Mouse (Mus musculus): Measurements from ENCODE around the gene Nos1. TPM values are rescaled to one million over a fixed set of nuclear protein-coding genes. Genes with fewer than 3 reads are reported as not detected.
A peak's percentile ranks its signal among the peaks of the same experiment; 100 is the strongest.

Gene Nos1
- total RNA-seq, 2 experiments from 2014 or later = 46.2 to 62.5 TPM

DNA sequence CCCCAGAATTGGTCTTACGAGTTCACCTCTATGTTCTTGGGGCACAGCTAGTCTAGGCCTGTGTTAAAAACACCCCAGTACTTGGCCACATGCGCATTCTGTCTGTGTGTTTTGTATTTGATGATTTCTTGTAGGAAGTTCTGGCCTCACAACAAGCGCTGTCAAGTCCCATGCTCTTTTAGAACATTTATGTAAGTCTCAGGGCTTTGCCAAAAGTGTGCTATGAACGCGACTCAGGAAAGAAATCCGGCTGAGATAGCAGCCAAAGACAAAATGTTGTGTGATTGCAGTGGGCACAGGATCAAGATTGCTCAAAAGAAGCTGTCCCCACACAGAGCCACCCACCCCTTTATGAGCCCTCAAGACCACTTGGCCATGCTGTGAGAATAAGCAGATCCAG, 212.7 kb downstream of the Nos1 start:
- DNase-seq (ENCODE audit: extremely low spot score in 1 of 2, low spot score in 1 of 2) = no peak

- no peak for DNase-seq (ENCODE audit: extremely low spot score in 1 of 2, low spot score in 1 of 2)
Observed at GRCm38 (mm10) chr5:117995372-117995901, 214.6 kb downstream of the Nos1 start.

DNA sequence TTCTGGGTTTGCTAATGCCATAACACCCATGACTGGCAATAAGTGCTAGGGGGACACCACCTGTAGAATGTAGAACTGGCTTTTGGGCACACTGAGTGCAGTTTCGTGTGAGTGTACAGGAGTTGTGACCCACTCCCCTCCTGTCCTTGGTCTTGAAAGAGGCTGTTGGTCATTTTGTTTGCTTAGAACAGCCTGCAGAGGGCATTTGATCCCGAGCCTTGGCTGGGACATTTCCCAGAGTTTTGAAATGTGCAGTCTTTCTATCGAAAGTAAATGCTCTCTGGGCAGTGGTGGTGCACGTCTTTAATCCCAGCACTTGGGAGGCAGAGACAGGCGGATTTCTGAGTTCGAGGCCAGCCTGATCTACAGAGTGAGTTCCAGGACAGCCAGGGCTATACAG, 215.1 kb downstream of the Nos1 start:
- DNase-seq (ENCODE audit: extremely low spot score in 1 of 2, low spot score in 1 of 2) = no peak

DNA sequence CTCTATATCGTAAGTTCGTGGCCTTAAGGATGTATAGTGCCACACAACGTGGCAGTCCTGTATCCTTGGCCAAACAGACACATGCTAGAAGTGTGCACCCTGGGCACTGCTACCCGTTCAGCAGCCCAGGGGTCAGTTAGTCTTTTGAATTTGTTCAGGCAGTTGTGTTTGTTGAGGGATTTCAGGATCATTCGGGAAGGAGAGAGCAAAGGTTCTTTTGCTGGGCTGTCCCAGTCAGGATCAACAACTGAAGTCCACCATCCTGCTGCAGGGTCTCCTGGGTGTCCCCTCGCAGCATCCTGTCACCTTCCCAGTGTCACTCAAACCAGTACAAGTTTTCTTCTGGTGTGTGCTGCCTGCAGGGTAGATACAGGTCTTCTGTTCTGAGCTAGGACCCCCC, 215.7 kb downstream of the Nos1 start:
- DNase-seq (ENCODE audit: extremely low spot score in 1 of 2, low spot score in 1 of 2) = no peak

DNA sequence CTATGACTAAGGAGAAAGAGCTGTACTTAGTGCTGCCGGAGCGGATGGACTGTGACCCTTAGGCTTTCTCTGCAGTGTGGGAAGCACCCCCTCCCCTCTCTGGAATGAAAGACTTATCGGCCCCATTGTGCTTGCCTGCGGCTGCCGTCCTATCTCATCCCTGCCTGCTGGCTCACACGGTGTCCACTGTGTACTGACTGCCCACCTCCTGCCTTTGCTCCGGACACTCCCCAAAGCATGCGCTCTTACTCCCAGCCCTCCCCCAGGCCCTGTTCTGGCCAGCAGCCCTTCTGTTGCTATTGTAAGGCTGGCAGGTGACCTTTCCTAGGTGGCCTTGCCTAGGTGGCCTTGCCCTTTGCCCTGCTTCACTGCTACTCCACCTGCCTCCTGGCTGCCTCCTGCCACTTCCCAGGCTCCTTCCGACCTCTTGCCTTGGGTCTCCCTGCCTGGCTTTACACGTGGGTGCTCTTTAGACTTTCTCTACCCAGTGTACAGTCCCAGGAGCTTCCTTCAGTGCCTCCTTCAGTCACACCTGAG, 216.7 kb downstream of the Nos1 start:
- DNase-seq (ENCODE audit: extremely low spot score in 1 of 2, low spot score in 1 of 2) = no peak

GRCm38 (mm10) chr5:117999061-117999460, 218.2 kb downstream of the Nos1 start:
- no peak for DNase-seq (ENCODE audit: extremely low spot score in 1 of 2, low spot score in 1 of 2)

- DNase-seq (ENCODE audit: extremely low spot score in 1 of 2, low spot score in 1 of 2) = no peak
Observed at GRCm38 (mm10) chr5:117999584-117999983, 218.8 kb downstream of the Nos1 start.

- peak; percentile 66 to 83 for DNase-seq (ENCODE audit: extremely low spot score in 1 of 2, low spot score in 1 of 2)
Observed at GRCm38 (mm10) chr5:118002059-118002458, 221.2 kb downstream of the Nos1 start.

- DNase-seq (ENCODE audit: extremely low spot score in 1 of 2, low spot score in 1 of 2) = peak; percentile 47 to 87
Observed at GRCm38 (mm10) chr5:118004619-118005018, 223.8 kb downstream of the Nos1 start.

GRCm38 (mm10) chr5:118005728-118006127, 224.9 kb downstream of the Nos1 start:
- DNase-seq (ENCODE audit: extremely low spot score in 1 of 2, low spot score in 1 of 2) = no peak

GRCm38 (mm10) chr5:118008344-118008743, 227.5 kb downstream of the Nos1 start:
- no peak for DNase-seq (ENCODE audit: extremely low spot score in 1 of 2, low spot score in 1 of 2)

Other genes starting within 250 kb of the Nos1 start
- 100 to 1,000 TPM; 128 to 150 TPM for gene Fbxo21, start 195.7 kb downstream of the Nos1 start, total RNA-seq (2021)
- 100 to 1,000 TPM in 1 of 2 experiments, 10 to 100 TPM in 1; 80.0 to 100 TPM for gene Tesc, start 246.7 kb downstream of the Nos1 start, total RNA-seq (2021)